Mouse (Mus musculus) brain, adult 2 months (tissue): ENCODE data around the gene Smarcb1.

ENCODE experiments used
- DNase-seq: peaks from one replicate; pipeline ENCODE4 v3.0.0; 2011; ENCODE audit warnings: low read depth, low spot score

The Smarcb1 gene

DNA sequence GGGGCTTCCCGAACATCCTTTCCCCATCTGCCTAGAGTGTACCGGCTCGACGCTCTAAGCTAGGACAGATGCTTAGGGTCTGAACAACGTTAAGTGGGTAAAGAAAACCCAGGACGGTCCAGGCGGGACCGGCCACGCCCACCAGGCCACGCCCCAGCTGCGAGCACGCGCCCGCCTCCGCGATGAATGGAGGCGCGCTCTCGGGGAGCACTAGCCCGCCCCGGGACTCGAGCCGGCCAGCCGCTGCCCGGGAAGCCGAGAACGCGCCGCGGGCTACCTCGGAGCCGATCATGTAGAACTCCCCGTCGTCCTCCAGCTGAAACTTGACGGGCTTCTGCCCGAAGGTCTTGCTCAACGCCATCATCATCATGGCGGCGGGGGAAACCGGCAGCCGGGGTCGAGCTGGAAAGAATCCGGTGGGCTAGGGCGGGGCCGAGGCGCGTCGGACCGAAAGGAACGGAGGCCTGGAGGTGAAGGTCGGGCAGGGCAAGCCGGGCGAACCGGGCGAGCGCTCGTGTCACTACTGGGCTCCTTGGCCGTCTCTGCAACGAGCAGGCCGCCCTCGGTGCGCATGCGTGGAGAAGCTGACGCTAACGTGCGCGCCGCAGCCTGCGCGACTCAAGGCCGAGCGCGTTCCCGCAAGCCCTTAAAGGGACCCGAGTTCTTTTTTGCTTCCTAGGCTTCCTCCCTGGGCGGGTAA lies at the start of gene Smarcb1:
TSS of gene Smarcb1 (minus strand) at position 592 of the 700 bp plus-strand sequence.
- peak; percentile 99 for DNase-seq

GRCm38 (mm10) chr10:75954381-75954811 lies 33.0 kb upstream of the Smarcb1 start, which contains the start of gene Gm5134:
Gm5134 (plus strand) TSS chr10:75954514.
- no peak for DNase-seq

- DNase-seq, result peak; percentile 67
Observed at GRCm38 (mm10) chr10:75951424-75952050, 30.1 kb upstream of the Smarcb1 start.

DNA sequence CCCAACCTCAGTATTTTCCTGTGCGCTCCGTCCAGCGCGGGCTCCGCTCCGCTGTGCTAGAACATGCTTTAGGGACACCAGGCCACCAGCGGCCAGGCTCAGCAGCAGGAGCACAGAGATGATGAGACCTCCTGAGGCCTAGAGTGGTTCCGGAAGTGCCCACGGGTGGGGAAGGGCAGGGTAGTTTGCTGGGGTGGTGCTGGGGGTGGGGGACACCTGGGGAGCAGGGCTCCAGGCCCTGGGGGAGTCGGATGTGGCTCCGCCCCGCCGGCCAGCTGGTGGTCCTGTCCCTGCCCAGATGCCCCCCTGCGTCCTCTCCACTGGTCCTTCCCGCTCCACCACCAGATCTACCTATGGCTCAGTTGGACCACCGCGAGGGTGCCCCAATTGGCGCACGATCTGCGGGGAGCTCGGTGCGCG lies 29.4 kb upstream of the Smarcb1 start:
- peak; percentile 46 for DNase-seq

DNA sequence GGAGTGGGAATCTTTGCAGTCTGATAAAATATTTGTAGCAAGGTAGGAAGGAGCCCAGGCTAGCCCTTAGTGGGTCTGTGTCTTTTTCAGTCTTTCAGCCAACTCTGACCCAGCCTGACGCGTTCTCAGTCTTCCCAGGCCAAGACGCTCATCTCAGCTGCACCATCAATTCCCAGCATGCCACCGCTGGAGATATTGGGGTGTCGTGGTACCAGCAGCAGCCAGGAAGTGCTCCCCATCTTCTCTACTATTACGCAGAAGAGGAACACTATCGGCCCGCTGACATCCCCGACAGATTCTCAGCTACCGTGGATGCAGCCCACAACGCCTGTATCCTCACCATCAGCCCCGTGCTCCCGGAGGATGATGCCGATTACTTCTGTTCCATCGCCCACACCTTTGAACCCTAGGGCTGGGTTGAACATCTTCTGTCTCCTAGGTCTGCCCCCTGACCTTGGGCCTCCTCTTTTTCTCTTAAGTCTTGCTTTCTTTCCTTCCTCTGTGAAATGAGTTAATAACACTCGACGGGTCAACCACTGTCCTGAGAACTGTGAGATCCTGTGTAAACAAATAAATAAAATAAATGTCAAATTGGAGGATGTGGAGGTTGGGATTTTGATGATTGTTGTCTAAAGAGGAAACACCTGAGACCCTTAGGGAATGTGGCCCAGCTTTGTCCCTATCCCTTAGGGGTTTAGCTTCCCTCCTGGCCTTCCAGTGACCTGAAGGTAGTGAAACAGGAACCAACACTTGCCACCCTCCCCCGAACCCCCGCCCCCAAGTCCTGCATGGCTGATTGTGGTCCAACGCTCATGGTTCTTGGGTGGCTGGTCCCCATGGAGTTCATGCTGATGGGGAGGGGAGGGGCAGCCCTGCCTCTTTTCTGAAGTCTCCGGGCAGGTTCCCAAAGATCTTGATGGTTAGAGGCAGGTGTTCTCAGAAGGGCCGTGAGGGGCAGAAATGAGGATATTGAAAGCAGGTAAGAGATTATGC lies 27.9 kb upstream of the Smarcb1 start:
- DNase-seq, result no peak

GRCm38 (mm10) chr10:75948079-75948478 lies 26.7 kb upstream of the Smarcb1 start:
- no peak for DNase-seq

- no peak for DNase-seq
Observed at GRCm38 (mm10) chr10:75945896-75946295, 24.5 kb upstream of the Smarcb1 start.

DNA sequence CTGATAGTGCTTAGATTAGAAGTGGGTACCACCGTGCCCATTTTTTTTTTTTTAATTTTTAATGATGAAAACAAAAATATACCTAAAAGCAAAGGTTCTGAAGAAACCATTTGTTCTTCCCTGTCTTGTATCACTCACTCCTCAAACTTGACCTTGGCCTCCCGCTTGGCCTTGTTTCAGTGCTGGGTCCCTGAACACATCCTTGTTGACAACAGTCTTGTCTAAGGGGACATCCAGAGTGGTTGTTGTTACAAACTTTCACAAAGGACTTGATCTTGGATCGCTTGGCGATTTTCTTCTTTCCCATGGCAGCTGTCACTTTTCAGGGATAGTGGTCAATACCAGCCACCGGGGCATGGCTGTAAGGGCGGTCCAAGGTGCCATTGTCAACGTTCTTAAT lies 23.8 kb upstream of the Smarcb1 start:
- DNase-seq, result no peak

DNA sequence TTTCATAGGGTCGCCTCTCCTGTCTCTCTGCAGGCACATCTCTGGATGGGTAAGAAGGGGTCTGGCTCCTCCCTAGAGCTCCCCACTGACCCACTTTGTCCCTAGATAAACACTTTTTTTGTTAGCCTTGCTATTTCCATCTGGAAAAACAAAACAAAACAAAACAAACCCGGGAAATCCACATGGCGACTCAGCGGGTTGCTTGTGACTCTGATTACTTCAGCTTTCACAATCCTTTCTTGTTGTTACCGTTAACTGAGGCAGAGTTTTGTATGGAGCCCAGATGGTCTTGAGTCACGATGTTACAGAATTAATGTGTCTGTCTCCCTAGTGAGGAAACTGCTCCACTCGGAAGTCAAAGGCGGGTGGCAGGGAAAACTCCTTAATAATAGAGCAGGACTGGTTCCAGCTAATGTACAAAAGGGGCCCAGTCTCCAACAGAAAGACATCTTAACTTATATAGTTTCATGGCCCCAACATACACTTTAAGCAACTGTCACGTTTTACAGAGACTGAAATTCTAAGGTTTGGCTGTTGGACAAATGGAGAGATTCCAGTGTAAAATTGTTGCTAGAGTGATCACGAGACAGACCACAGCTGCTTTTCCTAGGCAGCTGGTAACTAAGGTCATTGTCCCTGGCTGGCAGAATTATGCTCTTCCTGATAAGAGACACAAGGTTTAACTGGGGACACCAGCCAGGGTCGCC lies 22.8 kb upstream of the Smarcb1 start:
- DNase-seq, result peak; percentile 78

- no peak for DNase-seq
Observed at GRCm38 (mm10) chr10:75942736-75943477, 21.5 kb upstream of the Smarcb1 start, which contains the start of gene Vpreb3. Vpreb3 (plus strand) TSS chr10:75943057.

- no peak for DNase-seq
Observed at GRCm38 (mm10) chr10:75941042-75941824, 19.8 kb upstream of the Smarcb1 start.

DNA sequence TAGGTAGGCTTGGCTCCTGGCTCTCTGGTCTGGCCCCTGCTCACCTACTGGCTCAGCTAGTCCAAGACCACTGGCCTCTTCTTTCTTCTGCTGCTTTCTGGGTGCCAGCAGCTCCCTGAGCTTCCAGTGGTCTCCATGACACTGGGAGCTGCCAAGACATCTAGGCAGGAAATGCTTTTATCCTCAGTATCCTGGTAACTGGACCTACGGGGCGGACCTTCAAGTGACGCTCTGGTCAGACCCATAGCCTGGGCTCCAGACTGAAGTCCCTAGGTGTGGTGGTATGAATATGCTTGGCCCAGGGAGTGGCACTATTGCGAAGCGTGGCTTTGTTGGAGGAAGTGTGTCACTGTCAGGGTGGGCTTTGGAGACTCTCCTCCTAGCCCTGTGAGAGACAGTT lies 19.1 kb upstream of the Smarcb1 start, which contains the start of gene Gm867:
TSS of gene Gm867 (minus strand) at position 153 of the 400 bp plus-strand sequence.
- DNase-seq, result no peak

- DNase-seq, result peak; percentile 76
Observed at GRCm38 (mm10) chr10:75939481-75940234, 18.2 kb upstream of the Smarcb1 start.

- DNase-seq, result peak; percentile 58
Observed at GRCm38 (mm10) chr10:75937851-75938643, 16.6 kb upstream of the Smarcb1 start.

GRCm38 (mm10) chr10:75936909-75937667 lies 15.7 kb upstream of the Smarcb1 start:
- DNase-seq, result peak; percentile 20

- DNase-seq, result peak; percentile 96
Observed at GRCm38 (mm10) chr10:75935680-75936541, 14.5 kb upstream of the Smarcb1 start, which contains the start of gene Mmp11. Mmp11 (minus strand) TSS chr10:75936496.
